Mouse (Mus musculus) left cerebral cortex, adult 2 months (tissue): ENCODE measurements around the gene Gm1993. TPM values are rescaled to one million over a fixed set of nuclear protein-coding genes. Genes with fewer than 3 reads are reported as not detected.
"Not testable (repeated sequence)": the region's sequence is repeated elsewhere in the genome, so short reads cannot be mapped to it uniquely, and the experiment has no call there.

Experiments
- DNase-seq, 2 experiments: peaks; one replicate each; pipeline ENCODE4 v3.0.0; 2021 to 2022; ENCODE audit warnings: low spot score in 2 of 2, mixed read lengths in 1 of 2; ENCODE audit errors: extremely low spot score in 1 of 2
- H3K27ac ChIP-seq: fragments of 200-600 bp; 2 replicates; pipeline ENCODE4 v1.8.1; 2022
- H3K4me3 ChIP-seq: fragments of 200-600 bp; 2 replicates; pipeline ENCODE4 v1.8.1; 2022
- intact Hi-C: fragments of 180-260 bp; cut with DNase I; formaldehyde crosslinking; loops from one replicate; pipeline ENCODE4 v1.15.1; 2025
- long read RNA-seq, 2 experiments: library from polyadenylated mRNA; stranded (forward); transcript quantifications; one replicate each; pipeline ENCODE4 v2.0.0; 2021; ENCODE audit warnings: borderline mapping rate in 2 of 2
- total RNA-seq, 2 experiments: library from RNA; stranded (reverse); gene quantifications; 2 replicates each; pipeline ENCODE4 v1.2.3; 2021

Gm1993 gene
- total RNA-seq: not detected
- long read RNA-seq, experiment 1: 0 reads
- long read RNA-seq, experiment 2: 0 reads

DNA sequence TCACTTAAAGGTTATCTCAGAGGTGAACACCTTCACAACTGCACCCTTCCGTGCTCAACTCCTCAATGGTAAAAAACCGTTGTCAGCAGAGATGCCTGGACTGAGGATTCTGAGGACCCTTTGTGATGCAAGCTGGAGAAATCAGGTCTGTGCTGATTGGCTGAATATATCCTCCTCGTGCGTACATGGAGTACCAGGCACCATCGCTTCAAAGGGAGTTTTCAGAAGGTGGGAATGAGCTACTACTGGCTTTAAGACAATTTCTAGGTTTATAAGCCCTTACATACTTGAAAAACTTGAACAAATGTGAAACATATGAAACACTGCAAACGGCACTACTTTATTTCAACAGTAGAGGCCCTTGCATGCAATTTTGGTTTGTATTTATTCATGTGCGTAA is at the start of gene Gm1993:
Gene Gm1993 (minus strand): TSS at position 101 of the 400 bp plus-strand sequence.
- intact Hi-C loops, DNase-seq, H3K27ac ChIP-seq, H3K4me3 ChIP-seq: not testable (repeated sequence)
